Mouse (Mus musculus) embryo, embryonic 10 days (tissue): ENCODE results near the gene Olfr885.

Experiments
- DNase-seq: peaks from one replicate; pipeline ENCODE4 v3.0.0-alpha.2; 2015; ENCODE audit warnings: low spot score

The Olfr885 gene

GRCm38 (mm10) chr9:38061022-38061421, at the start of gene Olfr885:
Gene Olfr885, plus strand, starts transcription at chr9:38061322.
- DNase-seq, result no peak

GRCm38 (mm10) chr9:38025508-38025907, 35.6 kb upstream of the Olfr885 start, which contains the start of gene Olfr883:
Gene Olfr883, plus strand, starts transcription at chr9:38025808.
- no peak for DNase-seq

DNA sequence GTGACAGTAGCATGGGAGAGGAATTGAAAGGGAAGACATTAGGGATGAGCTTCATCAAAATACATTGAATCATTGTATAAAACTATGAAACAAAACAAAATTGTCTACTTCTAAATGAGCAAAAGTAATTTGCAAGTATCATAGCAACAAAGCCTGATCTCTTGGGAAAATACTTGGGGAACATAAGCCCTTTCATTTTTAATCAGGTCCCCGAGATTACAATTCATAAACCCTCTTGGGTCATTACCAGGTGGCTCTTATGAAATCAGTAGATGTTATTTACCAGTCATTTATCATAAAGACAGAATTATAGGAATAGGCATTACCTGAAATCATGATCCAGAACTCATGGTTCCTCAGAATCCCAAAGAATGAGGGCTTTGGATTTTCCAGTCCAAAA, 14.9 kb upstream of the Olfr885 start, which contains the start of gene Olfr884:
Gene Olfr884 (plus strand): TSS at position 301 of the 400 bp plus-strand sequence.
- no peak for DNase-seq

- no peak for DNase-seq
Measured at GRCm38 (mm10) chr9:38083772-38084171, 22.6 kb downstream of the Olfr885 start, which contains the start of gene Olfr887. Gene Olfr887, plus strand, starts transcription at chr9:38084072.

DNA sequence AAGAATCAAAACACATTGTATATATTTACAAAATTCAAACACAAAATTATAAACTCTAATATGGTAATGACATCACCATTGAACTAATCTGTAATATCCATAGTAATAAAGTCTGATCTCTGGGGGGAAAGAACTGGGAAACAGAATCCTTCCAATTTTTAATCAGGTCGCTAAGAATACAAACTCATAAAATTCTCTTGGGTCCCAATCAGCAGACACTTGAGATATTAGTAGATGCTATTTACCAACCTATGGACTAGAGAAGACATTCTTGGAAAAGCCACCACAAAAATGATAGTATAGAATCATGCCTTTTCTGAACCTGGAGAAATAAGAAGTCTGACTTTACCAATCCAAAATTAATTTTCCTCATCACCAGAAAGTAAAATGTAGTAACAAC, 46.7 kb downstream of the Olfr885 start, which contains the start of gene Olfr888:
Gene Olfr888 (plus strand): TSS at position 301 of the 400 bp plus-strand sequence.
- no peak for DNase-seq
